Mouse (Mus musculus) CD4-positive, CD25-positive, alpha-beta regulatory T cell, adult 2 months (primary cell): Measurements from ENCODE around the gene Slc15a1.

ENCODE experiments used
- DNase-seq: peaks from one replicate; pipeline ENCODE4 v3.0.0-alpha.2; 2012; ENCODE audit warnings: low read depth, low spot score

Slc15a1 gene

GRCm38 (mm10) chr14:121504781-121505484 lies at the start of gene Slc15a1:
Gene Slc15a1 (minus strand): TSS chr14:121505252.
- DNase-seq: no peak

DNA sequence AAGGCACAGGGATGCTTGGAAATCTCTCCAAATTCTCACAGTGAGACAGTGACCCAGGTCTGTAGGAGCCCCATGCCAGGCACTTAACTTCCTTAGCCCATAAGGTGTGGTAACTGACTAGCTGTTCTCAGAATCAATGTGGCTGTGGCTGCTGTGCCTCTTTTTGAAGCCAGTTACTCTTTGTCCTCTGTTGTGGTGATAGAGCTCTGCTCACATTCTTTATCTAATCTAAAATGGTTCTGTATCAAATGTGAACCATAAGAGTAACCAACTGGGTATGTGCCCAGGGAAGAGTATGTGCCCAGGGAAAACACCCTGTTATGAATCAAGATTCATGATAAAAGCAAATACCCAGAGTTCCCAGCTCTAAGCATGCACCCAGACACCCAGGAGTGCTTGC lies 48.7 kb upstream of the Slc15a1 start:
- peak; percentile 9 for DNase-seq

- DNase-seq: peak; percentile 5
These were observed 47.5 kb upstream of the Slc15a1 start for GRCm38 (mm10) chr14:121552586-121552985.

GRCm38 (mm10) chr14:121549834-121550233 lies 44.8 kb upstream of the Slc15a1 start:
- DNase-seq: no peak

DNA sequence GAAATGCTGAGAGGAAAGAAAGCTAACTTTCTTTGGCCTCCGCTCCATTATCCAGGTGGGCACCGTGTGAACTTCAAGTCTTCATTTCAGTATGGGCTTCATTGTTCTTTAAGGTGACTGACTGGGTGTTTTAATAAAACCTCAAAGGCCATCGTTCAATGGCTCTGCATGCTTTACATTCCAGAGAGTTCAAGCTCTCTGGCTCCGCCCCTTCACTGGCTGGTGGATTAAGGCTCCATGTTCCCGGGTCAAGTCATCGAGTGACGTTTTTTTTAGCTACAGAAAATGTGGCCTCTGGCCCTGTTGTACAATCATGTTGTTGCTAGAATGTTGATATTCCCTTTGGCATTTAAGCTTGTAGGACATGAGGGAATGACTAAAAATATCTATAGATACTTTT lies 42.7 kb upstream of the Slc15a1 start:
- DNase-seq: no peak

DNA sequence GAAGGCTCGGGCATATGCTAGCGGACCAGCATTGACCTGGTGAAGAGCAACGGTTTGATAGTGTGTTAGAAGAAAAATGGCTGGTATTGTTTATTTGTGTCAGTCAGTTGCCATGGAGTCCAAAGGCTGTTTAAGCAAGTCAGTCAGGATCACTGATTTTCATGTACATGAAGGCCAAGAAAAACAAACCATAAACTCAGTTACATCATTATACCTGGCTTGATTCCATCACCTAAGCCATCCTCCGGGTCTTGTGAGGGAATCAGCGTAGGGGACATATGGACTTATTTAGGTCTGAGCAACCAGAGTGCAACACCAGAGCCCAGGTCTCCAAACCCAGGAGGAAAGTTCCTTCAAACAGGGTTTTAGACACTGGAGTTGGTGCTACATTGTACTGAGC lies 41.6 kb upstream of the Slc15a1 start:
- no peak for DNase-seq

DNA sequence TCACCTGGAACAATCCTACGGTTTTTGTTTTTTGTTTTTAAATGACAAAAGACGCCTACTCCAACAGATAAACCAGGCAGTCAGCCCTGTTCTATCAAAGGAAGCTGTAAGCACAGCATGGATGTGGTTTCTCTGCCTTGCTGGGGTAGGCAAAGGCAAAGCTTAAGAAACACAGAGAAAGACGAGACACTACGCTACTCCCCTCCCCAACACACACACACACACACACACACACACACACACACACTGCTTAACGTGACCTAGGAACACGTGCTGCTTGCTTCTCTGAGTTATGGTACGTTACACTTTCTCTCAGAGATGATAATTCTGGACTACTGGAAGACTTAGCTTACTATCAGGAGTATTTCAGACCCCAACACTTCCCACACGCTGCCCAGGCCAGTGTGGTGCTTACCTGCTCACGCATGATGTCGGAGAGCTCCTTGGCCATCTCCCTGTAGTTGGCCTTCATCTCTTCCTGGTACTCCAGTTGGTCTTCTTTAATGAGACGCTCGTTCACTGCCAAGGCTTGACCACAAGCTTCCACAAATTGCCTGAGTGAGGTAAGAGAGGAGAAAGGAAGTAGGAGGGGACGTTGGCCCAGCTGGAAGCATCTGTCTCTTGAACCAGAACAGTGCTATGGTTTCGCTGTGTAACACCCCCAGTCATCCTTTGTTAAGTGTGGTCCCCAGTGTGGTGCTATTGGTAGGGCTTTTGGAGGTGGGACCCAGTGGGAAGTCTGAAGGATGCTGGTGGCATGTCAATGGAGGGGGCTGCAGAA lies 40.7 kb upstream of the Slc15a1 start:
- peak; percentile 4 for DNase-seq

DNA sequence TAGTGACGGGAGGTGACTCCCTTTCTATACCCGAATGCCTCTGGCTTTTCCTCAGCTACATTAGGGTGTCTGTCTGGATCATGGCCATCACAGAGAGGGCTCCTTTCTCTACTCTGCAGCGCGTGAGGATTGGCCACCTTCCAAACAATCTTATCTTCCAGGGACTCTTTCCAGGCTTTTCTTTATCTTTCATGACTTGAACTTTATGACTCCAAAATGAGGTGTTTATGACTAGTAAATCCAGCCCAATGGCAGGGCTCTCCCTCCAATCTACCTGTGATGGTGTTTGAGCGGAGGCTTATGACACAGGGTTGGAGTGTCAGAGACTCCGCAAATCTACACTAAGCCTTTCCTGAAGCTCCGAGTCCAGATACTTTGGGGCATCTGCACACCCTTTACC lies 36.2 kb upstream of the Slc15a1 start:
- no peak for DNase-seq

- DNase-seq: no peak
These were observed 29.4 kb upstream of the Slc15a1 start for GRCm38 (mm10) chr14:121534501-121534900.

DNA sequence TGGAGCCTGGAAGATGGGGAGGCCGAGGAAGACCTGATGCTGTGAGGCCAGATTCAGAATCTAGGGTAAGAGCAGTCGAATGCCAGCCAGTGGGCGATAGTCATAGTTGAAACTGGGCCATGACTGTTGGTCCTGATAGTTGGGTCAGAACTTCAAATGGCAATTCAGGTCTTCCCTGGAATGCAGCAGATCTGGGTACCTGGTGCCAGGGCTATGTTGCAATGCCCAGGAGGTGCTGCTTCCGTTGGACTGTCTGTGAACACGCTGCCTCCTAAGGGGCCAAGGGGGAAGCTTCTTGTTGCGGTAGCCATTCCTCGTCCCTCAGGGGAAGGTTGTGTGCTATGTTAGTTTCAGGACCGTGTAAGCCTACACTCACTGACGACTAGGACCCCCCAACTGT lies 25.8 kb upstream of the Slc15a1 start:
- no peak for DNase-seq

GRCm38 (mm10) chr14:121527883-121528282 lies 22.8 kb upstream of the Slc15a1 start:
- no peak for DNase-seq

DNA sequence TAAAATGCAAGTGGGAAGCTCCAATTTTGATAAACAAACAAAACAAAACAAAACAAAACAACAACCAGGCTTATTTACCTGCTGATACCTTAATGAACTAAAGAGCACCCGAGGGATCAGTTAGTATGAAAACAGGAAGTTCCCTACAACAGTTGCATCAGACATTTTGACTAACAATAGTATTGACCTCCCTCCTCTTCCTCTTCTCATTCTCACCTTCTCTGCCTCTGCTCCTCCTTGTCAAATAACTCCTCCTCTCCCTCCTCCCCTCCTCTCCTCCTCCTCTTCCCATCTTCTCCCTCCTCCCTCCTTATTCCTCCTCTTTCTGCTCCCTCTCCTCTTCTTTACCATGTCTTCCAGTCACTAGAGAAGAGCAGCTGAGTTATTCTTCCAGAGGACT lies 22.1 kb upstream of the Slc15a1 start:
- DNase-seq: no peak

DNA sequence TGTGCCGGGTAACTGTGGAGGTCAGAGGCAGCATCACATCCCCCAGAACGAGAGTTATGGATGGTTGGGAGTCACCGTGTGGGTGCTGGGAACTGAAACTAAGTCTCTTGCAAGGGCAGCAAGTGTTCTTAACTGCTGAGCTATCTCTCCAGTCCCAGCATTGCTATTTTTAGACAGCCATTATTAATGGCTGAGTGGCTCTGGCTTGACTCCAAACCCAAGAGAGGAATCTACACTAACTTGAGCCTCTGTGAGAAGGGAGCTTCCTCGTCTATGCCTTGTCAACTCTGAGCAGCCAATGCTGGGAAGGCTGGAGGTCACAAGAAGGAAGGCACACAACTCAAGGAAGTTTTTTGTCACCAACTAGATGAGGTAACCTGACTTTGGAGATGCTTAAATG lies 16.7 kb upstream of the Slc15a1 start:
- DNase-seq: no peak

- no peak for DNase-seq
These were observed 11.8 kb upstream of the Slc15a1 start for GRCm38 (mm10) chr14:121516881-121517280.

- DNase-seq: no peak
These were observed 3.9 kb upstream of the Slc15a1 start for GRCm38 (mm10) chr14:121508929-121509328.

- DNase-seq: no peak
These were observed 1.3 kb upstream of the Slc15a1 start for GRCm38 (mm10) chr14:121506336-121506735.

GRCm38 (mm10) chr14:121505485-121505860 lies 421 bp upstream of the Slc15a1 start:
- no peak for DNase-seq

GRCm38 (mm10) chr14:121500577-121500976 lies 4.5 kb downstream of the Slc15a1 start:
- no peak for DNase-seq

GRCm38 (mm10) chr14:121499769-121500168 lies 5.3 kb downstream of the Slc15a1 start:
- DNase-seq: no peak

GRCm38 (mm10) chr14:121497800-121498199 lies 7.3 kb downstream of the Slc15a1 start:
- DNase-seq: no peak

DNA sequence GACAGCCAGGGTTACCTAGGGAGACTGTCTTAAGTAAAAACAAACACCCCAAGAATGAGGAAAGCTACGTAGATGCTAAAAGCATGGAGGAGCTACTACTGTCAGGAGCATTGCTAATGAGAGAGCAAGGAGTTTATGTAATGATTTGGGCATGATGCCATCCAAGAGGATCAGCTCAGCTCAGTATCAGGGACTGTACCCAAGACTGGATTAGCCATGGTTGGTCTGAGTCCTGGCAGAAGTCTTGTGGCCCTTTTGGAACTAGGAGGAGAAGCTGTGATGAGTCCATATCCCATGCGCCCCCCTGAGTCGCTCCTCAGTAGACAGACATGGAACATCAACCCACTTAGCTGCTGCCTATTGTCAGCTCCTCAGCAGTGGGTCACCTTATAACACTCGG lies 9.3 kb downstream of the Slc15a1 start:
- no peak for DNase-seq

- no peak for DNase-seq
These were observed 9.9 kb downstream of the Slc15a1 start for GRCm38 (mm10) chr14:121495120-121495519.

DNA sequence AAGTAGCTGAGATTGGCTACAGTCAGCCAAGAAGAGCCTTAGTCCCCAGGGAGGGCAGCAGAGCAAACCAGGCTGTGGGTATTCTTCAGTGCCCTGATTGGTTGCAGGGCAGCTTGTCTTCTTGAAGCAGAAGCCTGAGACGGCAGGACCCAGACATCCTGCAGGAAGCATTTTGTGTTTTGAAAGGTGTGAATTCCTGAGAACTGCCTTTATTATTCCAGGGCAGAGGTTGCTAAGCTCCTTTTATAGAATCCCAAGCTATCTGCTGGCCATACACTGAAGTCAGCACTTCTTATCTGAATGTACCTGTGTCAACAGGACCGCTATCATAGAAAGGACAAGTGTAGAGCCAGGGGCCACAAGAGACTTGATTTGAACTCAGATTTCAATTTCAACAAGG lies 10.8 kb downstream of the Slc15a1 start:
- DNase-seq: no peak
